Mouse (Mus musculus) heart, adult 2 months (tissue): ENCODE measurements at regions not wholly inside any gene's neighbourhood (a gene's known extent, or its start where the extent isn't known, plus 50 kb on each side); places are given as distances from the start of the nearest gene placed in this dataset.

Experiments used
- CTCF ChIP-seq: fragments of 200-600 bp; IDR thresholded peaks from 2 replicates; pipeline ENCODE4 v1.8.1; 2022; ENCODE audit warnings: antibody characterized with exemption, mild to moderate bottlenecking, moderate library complexity
- POLR2A ChIP-seq: fragments of 200-500 bp; IDR thresholded peaks from 2 replicates; pipeline ENCODE4 v1.6.1; 2011; ENCODE audit warnings: mild to moderate bottlenecking, low read depth, low read length, control low read depth; ENCODE audit not compliant: insufficient read depth

- no peak for TF ChIP-seq CTCF
- TF ChIP-seq POLR2A = no peak
Observed at GRCm38 (mm10) chr13:107888231-107888555, 156.1 kb upstream of the Smim15 start.
